Mouse (Mus musculus) megakaryocyte, embryonic 14.5 days (primary cell): ENCODE measurements at regions not wholly inside any gene's neighbourhood (a gene's known extent, or its start where the extent isn't known, plus 50 kb on each side); places are given as distances from the start of the nearest gene placed in this dataset.
"Not testable (repeated sequence)": the region's sequence is repeated elsewhere in the genome, so short reads cannot be mapped to it uniquely, and the experiment has no call there.

Source experiments
- FLI1 ChIP-seq: IDR thresholded peaks from 2 replicates; pipeline ENCODE4 v1.6.1; 2012; ENCODE audit warnings: low read length, inconsistent platforms, mixed read lengths
- GATA1 ChIP-seq: IDR thresholded peaks from 3 replicates; pipeline ENCODE4 v1.6.1; 2012; ENCODE audit warnings: mixed read lengths, low read length, inconsistent platforms, borderline replicate concordance

- not testable (repeated sequence) for TF ChIP-seq GATA1, FLI1
Observed at GRCm38 (mm10) chr1:145106771-145107170, 331.5 kb upstream of the Rgs18 start.
